Mouse (Mus musculus) small intestine, adult 2 months (tissue): ENCODE results near the gene 4632433K11Rik.

ENCODE experiments used
- CTCF ChIP-seq: fragments of 200-500 bp; IDR thresholded peaks from 2 replicates; pipeline ENCODE4 v1.5.1; 2012; ENCODE audit warnings: low read depth, mild to moderate bottlenecking, control low read depth, inconsistent platforms, low read length, moderate library complexity, mixed read lengths; ENCODE audit not compliant: insufficient replicate concordance, insufficient read length; ENCODE audit errors: extremely low read depth
- POLR2A ChIP-seq: fragments of 200-500 bp; IDR thresholded peaks from 2 replicates; pipeline ENCODE4 v1.6.1; 2012; ENCODE audit warnings: low read depth, mild to moderate bottlenecking, control low read depth, inconsistent platforms, low read length, moderate library complexity

- TF ChIP-seq CTCF = no peak
- TF ChIP-seq POLR2A = no peak
Observed at GRCm38 (mm10) chr7:5017931-5018330, 16.0 kb upstream of the 4632433K11Rik start.
